Mouse (Mus musculus) ES-E14 (cell line): ENCODE measurements at regions not wholly inside any gene's neighbourhood (a gene's known extent, or its start where the extent isn't known, plus 50 kb on each side); places are given as distances from the start of the nearest gene placed in this dataset.

Experiments used
- DNase-seq: peaks from one replicate; pipeline ENCODE4 v3.0.0-alpha.2; 2013; ENCODE audit warnings: low read depth, low spot score
- H3K27ac ChIP-seq: 2 replicates; pipeline ENCODE4 v1.5.1; 2012; ENCODE audit warnings: low read depth, mild to moderate bottlenecking, low read length, moderate library complexity, mixed read lengths; ENCODE audit not compliant: poor library complexity, insufficient read depth, severe bottlenecking
- H3K36me3 ChIP-seq: 2 replicates; pipeline ENCODE4 v1.6.1; 2012; ENCODE audit warnings: mild to moderate bottlenecking, low read length, moderate library complexity, mixed read lengths; ENCODE audit not compliant: control insufficient read depth, poor library complexity, insufficient read depth, severe bottlenecking
- H3K4me1 ChIP-seq, 2 experiments: fragments of 150-350 bp in 1 of 2; sonication (generic) in 1 of 2; 2 replicates each; pipeline ENCODE4 v1.6.1; 2012; ENCODE audit warnings: low read length in 2 of 2, mild to moderate bottlenecking in 1 of 2, mixed read lengths in 1 of 2; ENCODE audit not compliant: control insufficient read depth in 2 of 2, insufficient read depth in 2 of 2, poor library complexity in 1 of 2
- H3K4me3 ChIP-seq, 2 experiments: fragments of 150-350 bp in 1 of 2; sonication (generic) in 1 of 2; 2 replicates each; pipeline ENCODE4 v1.5.1; 2012; ENCODE audit warnings: low read length in 2 of 2, low read depth in 1 of 2, mild to moderate bottlenecking in 1 of 2, mixed read lengths in 1 of 2; ENCODE audit not compliant: insufficient read depth in 1 of 2, poor library complexity in 1 of 2, severe bottlenecking in 1 of 2
- H3K9ac ChIP-seq: 2 replicates; pipeline ENCODE4 v1.6.1; 2012; ENCODE audit warnings: low read depth, mild to moderate bottlenecking, low read length, mixed read lengths; ENCODE audit not compliant: poor library complexity, insufficient read depth, severe bottlenecking
- H3K9me3 ChIP-seq: fragments of 150-350 bp; sonication (generic); 2 replicates; pipeline ENCODE4 v1.6.1; 2012; ENCODE audit warnings: low read depth, mild to moderate bottlenecking, low read length; ENCODE audit not compliant: control insufficient read depth, insufficient read depth
- CHD2 ChIP-seq: IDR thresholded peaks from 2 replicates; pipeline ENCODE4 v1.6.1; 2014; ENCODE audit warnings: mild to moderate bottlenecking, low read depth, low read length, inconsistent platforms
- HCFC1 ChIP-seq: IDR thresholded peaks from 2 replicates; pipeline ENCODE4 v1.6.1; 2012; ENCODE audit warnings: low read length, inconsistent platforms, borderline replicate concordance; ENCODE audit not compliant: insufficient read depth
- MAFK ChIP-seq: IDR thresholded peaks from 2 replicates; pipeline ENCODE4 v1.6.1; 2014; ENCODE audit warnings: mild to moderate bottlenecking, low read depth, low read length, inconsistent platforms; ENCODE audit not compliant: insufficient read depth
- ZC3H11A ChIP-seq: IDR thresholded peaks from 2 replicates; pipeline ENCODE4 v1.6.1; 2012; ENCODE audit warnings: low read depth, mild to moderate bottlenecking, inconsistent platforms, low read length, borderline replicate concordance
- ZNF384 ChIP-seq: IDR thresholded peaks from 2 replicates; pipeline ENCODE4 v1.6.1; 2012; ENCODE audit warnings: low read depth, low read length, inconsistent platforms
- in situ Hi-C, 2 experiments: fragments of 600-800 bp; cut with MboI; formaldehyde crosslinking; loops; one replicate each; pipeline ENCODE4 v1.15.1; 2025; ENCODE audit warnings: low sequenced_read_pairs in 2 of 2, inconsistent platforms in 1 of 2; ENCODE audit not compliant: unreplicated experiment in 2 of 2

DNA sequence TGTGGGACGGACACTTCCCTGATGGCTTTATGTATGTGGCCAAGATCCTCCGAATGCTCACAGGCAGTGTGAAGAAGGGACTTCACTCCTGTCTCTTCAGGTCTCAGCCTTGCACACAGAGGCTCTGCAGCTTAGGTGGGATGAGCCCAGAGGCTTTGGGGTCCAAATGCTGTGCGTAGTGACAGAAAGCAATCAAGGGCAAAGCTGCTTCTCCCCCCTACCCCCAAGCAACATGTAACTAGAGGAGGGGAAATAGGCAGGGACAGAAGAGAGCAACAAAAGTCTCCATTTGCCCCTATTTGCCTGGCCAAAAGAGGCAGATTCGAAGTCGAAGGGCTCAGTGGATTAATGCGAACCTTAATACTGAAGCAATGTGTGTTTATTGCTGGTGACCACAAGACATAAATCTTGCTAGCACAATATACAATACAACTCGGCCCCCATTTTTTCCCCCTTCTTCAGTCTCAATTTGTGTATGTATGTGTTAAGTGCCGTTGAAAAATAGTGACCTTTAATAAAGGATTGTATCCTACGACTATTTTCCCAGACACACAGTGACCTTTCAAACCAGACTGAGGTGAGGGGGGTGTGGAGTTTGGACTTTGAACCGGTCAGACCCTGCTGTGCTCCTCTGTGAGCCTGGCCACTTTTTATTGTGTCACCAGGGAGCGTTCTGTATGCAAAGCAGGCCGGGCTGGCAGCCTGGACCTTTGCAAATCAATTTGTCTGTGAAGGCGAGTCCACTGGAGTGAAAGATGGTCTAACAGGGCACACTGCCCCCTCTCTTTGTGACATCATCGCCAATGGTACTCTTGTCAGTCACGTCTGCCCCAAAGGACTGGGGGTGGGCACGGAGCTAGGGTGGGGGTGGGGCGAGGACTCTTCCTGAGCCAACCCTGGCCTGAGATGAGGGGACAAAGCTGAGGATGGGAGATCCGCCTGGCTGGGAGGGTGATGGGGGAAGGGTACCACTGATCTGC is 208.6 kb downstream of the Bcl11a start:
- no peaks in the 10 kb centered on the region for H3K9me3 ChIP-seq
- H3K36me3 ChIP-seq: no peaks in the 10 kb centered on the region
- H3K27ac ChIP-seq: no peak overlapping the region
- DNase-seq: no peak
- H3K9ac ChIP-seq: no peak overlapping the region
- in situ Hi-C loops: no loop called here
- H3K4me3 ChIP-seq: no peak overlapping the region
- TF ChIP-seq MAFK (no peak), HCFC1 (no peak), ZNF384 (no peak), ZC3H11A (no peak), CHD2 (no peak)
- peaks cover 0 to 6% of the 10 kb centered on the region in 2 experiments; a peak in 2 of 4 replicates for H3K4me1 ChIP-seq

DNA sequence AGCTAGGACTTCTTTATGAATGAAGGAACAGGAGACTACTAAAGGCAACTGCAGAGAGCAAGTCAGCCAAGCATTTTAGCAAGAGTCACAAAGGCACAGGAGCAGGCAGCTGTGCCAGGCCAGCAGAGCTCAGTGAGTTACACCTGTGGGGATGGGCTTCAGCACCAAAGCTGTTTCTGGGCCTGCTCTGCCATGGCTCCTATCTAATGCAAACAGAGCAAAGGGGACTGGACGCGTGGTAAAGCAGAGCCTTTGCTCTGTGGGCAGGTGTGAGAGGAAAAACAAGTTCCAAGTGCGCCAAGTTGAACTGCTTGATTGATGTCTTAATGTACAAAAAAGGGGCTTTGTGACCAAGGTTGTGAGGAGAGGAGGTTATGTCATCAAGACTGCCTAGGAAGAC is 215.4 kb downstream of the Bcl11a start:
- H3K9ac ChIP-seq: no peak overlapping the region
- H3K36me3 ChIP-seq: no peaks in the 10 kb centered on the region
- H3K9me3 ChIP-seq: no peaks in the 10 kb centered on the region
- no peaks in the 10 kb centered on the region for H3K4me1 ChIP-seq
- in situ Hi-C loops: no loop called here
- no peak for TF ChIP-seq ZC3H11A
- TF ChIP-seq CHD2: no peak
- no peak for TF ChIP-seq ZNF384
- TF ChIP-seq MAFK: no peak
- no peak overlapping the region for H3K4me3 ChIP-seq
- no peak overlapping the region for H3K27ac ChIP-seq
- no peak for DNase-seq

DNA sequence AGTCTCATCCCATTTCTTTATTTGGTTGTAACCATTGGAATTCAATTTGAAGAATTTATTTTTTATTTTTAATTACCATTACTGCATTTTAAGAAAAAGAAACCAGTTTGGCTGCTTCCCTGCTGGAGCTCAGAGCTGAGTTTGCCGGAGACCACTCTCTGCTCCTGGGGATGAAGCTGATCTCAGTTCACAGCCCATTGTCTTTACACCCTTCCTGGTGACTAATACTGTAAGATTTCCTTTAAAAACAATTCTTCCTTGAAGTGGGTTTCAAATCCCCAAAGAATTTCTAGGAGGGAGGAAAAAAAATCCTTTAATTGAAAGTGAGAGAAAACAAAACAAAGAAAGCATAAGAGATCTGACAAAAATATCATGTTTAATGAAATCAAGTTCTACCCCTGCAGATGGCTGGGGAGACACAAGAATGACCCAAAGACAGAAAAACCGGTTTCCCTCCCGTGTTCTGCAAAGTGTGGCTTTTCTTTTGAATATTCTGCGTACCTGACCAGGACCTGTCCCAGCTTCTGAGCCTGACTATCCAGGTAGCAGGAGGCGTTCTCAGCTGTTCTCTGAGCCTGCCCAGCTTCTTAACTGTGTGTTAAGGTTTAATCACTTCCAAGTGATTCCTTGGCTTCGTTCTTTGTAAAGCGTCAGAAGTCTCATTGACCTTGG is 216.1 kb downstream of the Bcl11a start:
- no peaks in the 10 kb centered on the region for H3K9me3 ChIP-seq
- no peak overlapping the region for H3K9ac ChIP-seq
- DNase-seq: no peak
- H3K4me1 ChIP-seq: no peaks in the 10 kb centered on the region
- H3K27ac ChIP-seq: no peak overlapping the region
- no peak overlapping the region for H3K4me3 ChIP-seq
- TF ChIP-seq ZC3H11A: no peak
- no peak for TF ChIP-seq ZNF384
- no peak for TF ChIP-seq CHD2
- TF ChIP-seq HCFC1: no peak
- no peak for TF ChIP-seq MAFK
- H3K36me3 ChIP-seq: no peaks in the 10 kb centered on the region
- in situ Hi-C loops: no loop called here

DNA sequence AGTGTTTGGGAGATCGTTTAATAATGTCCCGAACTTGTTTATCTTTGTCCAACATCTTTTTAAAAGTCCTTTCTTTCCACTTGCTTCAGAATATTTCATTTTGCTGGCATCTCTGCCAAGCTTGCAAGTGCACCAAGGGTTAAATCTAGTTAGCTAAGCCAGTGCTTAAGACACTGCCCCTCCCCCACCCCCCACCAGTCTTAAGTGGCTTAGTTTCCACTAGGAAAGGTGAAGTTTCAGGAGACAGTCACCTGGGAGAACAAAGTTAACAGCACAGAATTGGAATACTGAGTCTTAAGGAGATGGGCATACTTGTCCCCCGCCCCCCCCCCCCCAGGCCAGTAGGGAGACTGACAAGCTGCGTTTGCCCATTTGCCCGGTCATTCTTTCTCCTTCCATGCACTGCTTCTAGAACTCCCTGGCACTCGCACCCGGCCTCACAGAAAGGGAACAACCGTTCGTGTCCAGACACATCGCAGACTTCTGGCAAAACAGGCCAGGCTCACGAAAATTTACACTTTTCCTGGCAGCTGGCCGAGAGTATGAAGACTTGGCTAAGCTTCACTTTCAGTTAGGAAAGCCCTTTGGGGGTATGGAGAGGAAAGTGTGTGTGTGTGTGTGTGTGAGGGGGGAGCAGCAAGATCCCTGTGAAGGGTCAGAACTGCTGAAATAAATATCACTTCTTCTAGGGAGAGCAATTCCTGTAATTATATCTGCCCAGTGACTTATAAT is 219.2 kb downstream of the Bcl11a start:
- no peak overlapping the region for H3K4me3 ChIP-seq
- in situ Hi-C loops: no loop called here

More for the DNA sequence above, 219.2 kb downstream of the Bcl11a start:
- no peak for TF ChIP-seq CHD2
- TF ChIP-seq ZNF384: no peak
- no peak for TF ChIP-seq ZC3H11A
- TF ChIP-seq MAFK: no peak
- no peak for TF ChIP-seq HCFC1
- H3K27ac ChIP-seq: no peak overlapping the region
- H3K9me3 ChIP-seq: no peaks in the 10 kb centered on the region
- DNase-seq: no peak
- no peak overlapping the region for H3K9ac ChIP-seq
- H3K36me3 ChIP-seq: no peaks in the 10 kb centered on the region
- H3K4me1 ChIP-seq: no peaks in the 10 kb centered on the region
